Mouse (Mus musculus): ENCODE measurements around the gene Hist1h2ab.

GRCm38 (mm10) chr13:23759916-23760239 lies 9.0 kb downstream of the Hist1h2ab start:
- TF ChIP-seq POLR2A (IDR thresholded peaks at IDR 0.05; ENCODE audit: insufficient read depth, low read depth, low read length) (no peak), CTCF (IDR thresholded peaks at IDR 0.05) (no peak)

Measured in heart, adult 2 months (tissue).